Mouse (Mus musculus) kidney, adult 11 months (tissue): ENCODE measurements around the gene Ttf1.

Experiments
- DNase-seq: peaks from one replicate; pipeline ENCODE4 v3.0.0; 2022

Ttf1 gene

DNA sequence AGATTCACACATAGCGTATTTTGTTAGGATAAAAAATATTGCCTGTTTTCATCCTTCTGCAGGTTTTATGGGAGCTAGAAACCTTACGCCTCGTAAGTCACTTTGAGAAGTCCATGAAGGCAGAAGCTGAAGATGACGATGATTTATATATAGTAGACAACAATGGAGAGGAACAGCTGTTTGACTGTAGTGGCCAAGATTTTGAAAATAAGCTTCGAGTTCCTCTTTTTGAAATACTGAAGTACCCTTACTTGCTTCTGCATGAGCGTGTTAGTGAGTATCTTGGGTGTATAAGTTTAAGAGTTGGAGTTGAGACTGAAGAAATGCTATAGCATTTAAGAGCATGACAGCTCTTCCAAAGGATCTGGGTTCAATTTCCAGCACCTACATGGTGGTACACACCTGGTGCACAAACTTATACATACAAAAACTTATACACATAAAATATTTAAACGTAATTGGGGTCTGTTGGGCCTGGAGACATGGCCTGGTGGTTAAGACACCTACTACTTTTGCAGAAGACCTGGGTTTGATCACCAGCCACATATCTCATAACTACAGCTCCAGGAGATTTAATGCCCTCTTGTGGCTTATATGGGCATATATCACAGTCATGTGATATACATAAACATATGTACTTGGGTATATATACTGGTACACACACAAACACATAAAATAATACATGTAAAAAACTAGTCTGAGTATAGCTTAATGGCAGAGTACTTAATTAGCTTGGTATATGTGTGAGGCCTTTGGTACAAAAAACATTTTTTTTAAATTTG, 70.2 kb downstream of the Ttf1 start:
- DNase-seq = no peak

DNA sequence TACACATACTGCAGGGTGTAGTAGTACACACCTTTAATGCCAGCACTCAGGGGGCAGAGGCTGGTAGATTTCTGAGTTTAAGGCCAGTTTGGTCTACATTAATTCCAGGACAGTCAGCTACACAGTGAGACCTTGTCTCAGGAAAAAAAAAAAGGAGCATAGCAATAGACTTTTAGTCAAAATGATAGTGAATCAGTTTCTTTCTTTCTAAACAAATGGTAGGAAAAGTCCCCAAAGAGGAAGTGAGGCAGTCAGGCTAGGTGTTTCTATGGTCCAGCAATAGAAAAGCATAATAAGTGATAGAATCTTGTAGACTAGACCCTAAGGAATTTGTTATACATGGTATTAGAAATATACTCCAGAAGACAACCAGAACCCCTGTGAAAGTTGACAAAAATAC, 75.1 kb downstream of the Ttf1 start:
- DNase-seq = no peak
